Mouse (Mus musculus) bone marrow macrophage, adult 2 months (primary cell): ENCODE data around the gene Cyp24a1.

Source experiments
- CTCF ChIP-seq: IDR thresholded peaks from 2 replicates; pipeline ENCODE4 v1.5.1; 2012; ENCODE audit warnings: low read depth, mild to moderate bottlenecking, low read length, moderate library complexity
- POLR2A ChIP-seq: IDR thresholded peaks from 2 replicates; pipeline ENCODE4 v1.6.1; 2012; ENCODE audit warnings: mild to moderate bottlenecking, low read depth, low read length, borderline replicate concordance

GRCm38 (mm10) chr2:170447651-170448050, 49.3 kb downstream of the Cyp24a1 start:
- TF ChIP-seq CTCF (no peak), POLR2A (no peak)
